In the genomic region with DNA sequence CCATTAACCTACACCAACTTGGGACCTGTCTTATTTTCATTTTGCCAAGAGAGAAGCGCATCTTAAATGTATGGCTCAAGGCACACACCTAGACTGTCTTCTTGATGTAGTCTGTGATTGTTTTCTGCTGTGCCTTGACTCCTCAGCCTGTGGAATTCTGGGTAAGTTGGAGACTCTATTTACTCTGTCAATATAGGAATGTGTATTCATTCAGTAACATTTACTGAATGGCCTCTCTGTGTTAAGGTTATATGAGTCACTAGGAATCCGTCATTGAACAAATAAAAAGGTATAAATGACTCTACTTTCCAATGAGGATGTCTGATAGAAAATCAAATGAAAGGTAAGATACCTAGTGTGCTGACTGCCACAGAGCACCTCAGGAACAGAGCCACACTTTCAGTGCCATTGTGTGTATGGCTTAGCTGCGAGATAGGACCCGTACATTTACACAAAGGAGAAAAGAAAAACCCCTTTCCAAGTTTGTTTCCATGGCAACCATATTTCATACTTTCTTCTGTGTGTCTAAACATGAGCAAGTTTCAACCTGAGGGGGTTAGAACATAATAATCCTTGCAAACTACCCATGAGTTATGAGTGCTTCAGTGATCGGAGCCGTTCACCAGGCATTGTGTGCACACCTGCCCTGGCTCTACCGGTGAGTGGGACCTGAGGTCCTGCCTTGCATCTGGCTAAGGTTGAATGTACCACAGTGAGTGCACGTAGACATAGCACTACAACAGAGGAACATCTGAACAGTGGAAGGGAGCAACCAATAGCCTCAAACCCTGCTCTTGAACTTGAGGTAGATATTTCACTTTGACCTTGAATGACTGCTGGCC, we compare ENCODE assay signal across 28 mouse cellular contexts. TPM values are rescaled to one million over a fixed set of nuclear protein-coding genes. Genes with fewer than 3 reads are reported as not detected.
DNase-seq lines count a peak whose midpoint lies in the region; ATAC-seq and TF ChIP-seq lines count a peak whose summit lies in the region.
"Had no signal": no experiment of that assay in that cellular context is flagged by ENCODE, and none has a peak within 500 bp of the region (broad histone marks: within the 10 kb centered on the region; RNA-seq: fewer than 3 reads in every experiment).

No protein-coding gene starts in this region.

- H3K4me3 ChIP-seq in hindbrain, postnatal 0 days (ENCODE audit: low read length): no peak overlapping the region
- no peak overlapping the region for H3K4me3 ChIP-seq in hindbrain, embryonic 11.5 days (ENCODE audit: low read depth, low read length)
- H3K4me3 ChIP-seq in midbrain, embryonic 15.5 days: no peak overlapping the region
- no peak overlapping the region for H3K4me3 ChIP-seq in midbrain, embryonic 10.5 days
- no peak overlapping the region for H3K4me3 ChIP-seq in stomach, postnatal 0 days (ENCODE audit: low read depth, low read length)
- H3K4me3 ChIP-seq: embryonic facial prominence, embryonic 12.5 days; erythroblast, embryonic 14.5 days; hindbrain, embryonic 15.5 days; liver, embryonic 15.5 days; myocyte; neural tube, embryonic 13.5 days had no signal

- H3K27me3 ChIP-seq in hindbrain, postnatal 0 days (ENCODE audit: insufficient read depth, low read length): no peaks in the 10 kb centered on the region
- H3K27me3 ChIP-seq in hindbrain, embryonic 11.5 days (ENCODE audit: control insufficient read depth, insufficient read depth, low read length): no peaks in the 10 kb centered on the region
- no peaks in the 10 kb centered on the region for H3K27me3 ChIP-seq in midbrain, embryonic 15.5 days (replicated peaks)
- H3K27me3 ChIP-seq in midbrain, embryonic 10.5 days (ENCODE audit: low read depth, poor library complexity, severe bottlenecking): no peaks in the 10 kb centered on the region
- no peaks in the 10 kb centered on the region for H3K27me3 ChIP-seq in stomach, postnatal 0 days (ENCODE audit: control insufficient read depth, insufficient read depth, low read length)
- H3K27me3 ChIP-seq: embryonic facial prominence, embryonic 12.5 days; hindbrain, embryonic 15.5 days; liver, embryonic 15.5 days; neural tube, embryonic 13.5 days had no signal

- H3K9ac ChIP-seq in hindbrain, postnatal 0 days (replicated peaks; ENCODE audit: low read length): no peak overlapping the region
- H3K9ac ChIP-seq in hindbrain, embryonic 11.5 days (ENCODE audit: low read depth, low read length): no peak overlapping the region
- H3K9ac ChIP-seq in midbrain, embryonic 15.5 days: no peak overlapping the region
- no peak overlapping the region for H3K9ac ChIP-seq in stomach, postnatal 0 days (ENCODE audit: low read length)
- H3K9ac ChIP-seq: embryonic facial prominence, embryonic 12.5 days; hindbrain, embryonic 15.5 days; liver, embryonic 15.5 days; neural tube, embryonic 13.5 days had no signal

- DNase-seq in hindbrain, postnatal 0 days (ENCODE audit: low spot score): peak; percentile 41
- no peak for DNase-seq in hindbrain, embryonic 11.5 days (ENCODE audit: low spot score)
- no peak for DNase-seq in midbrain, embryonic 10.5 days (ENCODE audit: low spot score)
- peak; percentile 18 for DNase-seq in large intestine, adult 2 months (ENCODE audit: low read depth, low spot score)
- peak; percentile 49 for DNase-seq in stomach, postnatal 0 days (ENCODE audit: low spot score)
- DNase-seq in cerebellum, adult 9-11 months: no peak
- DNase-seq: adrenal gland, adult 2 months; cerebellum, adult 11-12 months; cerebellum, postnatal 14 days; gastrocnemius, postnatal 36 days; heart, postnatal 4 days; kidney, adult 18-20 months; left cerebral cortex, postnatal 4 days; liver; retina, postnatal 1 day; right cerebral cortex, postnatal 25 days; spleen, adult 18-20 months; thymus, adult 18-20 months had no signal

- 84% methylated on average over 8 of the region's 8 CpGs for WGBS in hindbrain, postnatal 0 days
- WGBS in hindbrain, embryonic 11.5 days: 90% methylated on average over 8 of the region's 8 CpGs
- 79% methylated on average over 8 of the region's 8 CpGs for WGBS in midbrain, embryonic 15.5 days
- WGBS in midbrain, embryonic 10.5 days: 93% methylated on average over 8 of the region's 8 CpGs
- 39% methylated on average over 8 of the region's 8 CpGs for WGBS in large intestine, adult 2 months
- WGBS in stomach, postnatal 0 days: 56% methylated on average over 8 of the region's 8 CpGs

- no peak overlapping the region for H3K27ac ChIP-seq in hindbrain, postnatal 0 days
- H3K27ac ChIP-seq in hindbrain, embryonic 11.5 days (ENCODE audit: low read depth, low read length): no peak overlapping the region
- H3K27ac ChIP-seq in midbrain, embryonic 15.5 days: no peak overlapping the region
- H3K27ac ChIP-seq in midbrain, embryonic 10.5 days (replicated peaks): no peak overlapping the region
- peak overlapping the region; percentile 88 for H3K27ac ChIP-seq in stomach, postnatal 0 days (replicated peaks)
- H3K27ac ChIP-seq: embryonic facial prominence, embryonic 12.5 days; hindbrain, embryonic 15.5 days; kidney, postnatal 0 days; liver, embryonic 15.5 days; macrophage; neural tube, embryonic 13.5 days had no signal

- no peak for ATAC-seq in hindbrain, postnatal 0 days
- no peak for ATAC-seq in hindbrain, embryonic 11.5 days (ENCODE audit: low FRiP score)
- ATAC-seq in midbrain, embryonic 15.5 days (replicated peaks): 0 out of 2 replicates have a peak, but pooled peaks have one; percentile 45
- ATAC-seq in stomach, postnatal 0 days (ENCODE audit: low FRiP score, low TSS enrichment): peak; percentile 93

- no peaks in the 10 kb centered on the region for H3K9me3 ChIP-seq in hindbrain, postnatal 0 days (ENCODE audit: low read length)
- no peaks in the 10 kb centered on the region for H3K9me3 ChIP-seq in hindbrain, embryonic 11.5 days (ENCODE audit: control insufficient read depth, low read length)
- H3K9me3 ChIP-seq in midbrain, embryonic 15.5 days: no peaks in the 10 kb centered on the region
- no peaks in the 10 kb centered on the region for H3K9me3 ChIP-seq in midbrain, embryonic 10.5 days (replicated peaks)
- H3K9me3 ChIP-seq in stomach, postnatal 0 days (ENCODE audit: control insufficient read depth, low read length): no peaks in the 10 kb centered on the region
- H3K9me3 ChIP-seq: embryonic facial prominence, embryonic 12.5 days; hindbrain, embryonic 15.5 days; liver, embryonic 15.5 days; neural tube, embryonic 13.5 days had no signal

- no peaks in the 10 kb centered on the region for H3K4me1 ChIP-seq in hindbrain, postnatal 0 days (ENCODE audit: insufficient read depth, low read length)
- no peaks in the 10 kb centered on the region for H3K4me1 ChIP-seq in hindbrain, embryonic 11.5 days (replicated peaks; ENCODE audit: control insufficient read depth, insufficient read depth, low read length)
- H3K4me1 ChIP-seq in midbrain, embryonic 15.5 days: no peaks in the 10 kb centered on the region
- no peaks in the 10 kb centered on the region for H3K4me1 ChIP-seq in midbrain, embryonic 10.5 days
- no peaks in the 10 kb centered on the region for H3K4me1 ChIP-seq in stomach, postnatal 0 days (replicated peaks; ENCODE audit: control insufficient read depth, insufficient read depth)
- H3K4me1 ChIP-seq: embryonic facial prominence, embryonic 12.5 days; liver, embryonic 15.5 days had no signal

- TF ChIP-seq EP300 in stomach, postnatal 0 days (optimal IDR thresholded peaks at IDR 0.05): peak; percentile 35

- H3K36me3 ChIP-seq in hindbrain, postnatal 0 days (ENCODE audit: insufficient read depth, low read length): no peaks in the 10 kb centered on the region
- no peaks in the 10 kb centered on the region for H3K36me3 ChIP-seq in hindbrain, embryonic 11.5 days (ENCODE audit: control insufficient read depth, insufficient read depth, low read length)
- no peaks in the 10 kb centered on the region for H3K36me3 ChIP-seq in midbrain, embryonic 15.5 days (replicated peaks)
- no peaks in the 10 kb centered on the region for H3K36me3 ChIP-seq in midbrain, embryonic 10.5 days
- no peaks in the 10 kb centered on the region for H3K36me3 ChIP-seq in stomach, postnatal 0 days (ENCODE audit: control insufficient read depth, insufficient read depth, low read length)
- H3K36me3 ChIP-seq: embryonic facial prominence, embryonic 12.5 days; hindbrain, embryonic 15.5 days; liver, embryonic 15.5 days; neural tube, embryonic 13.5 days had no signal

- H3K4me2 ChIP-seq in hindbrain, postnatal 0 days (ENCODE audit: low read depth, low read length): no peak overlapping the region
- no peak overlapping the region for H3K4me2 ChIP-seq in hindbrain, embryonic 11.5 days (replicated peaks; ENCODE audit: low read depth, low read length)
- H3K4me2 ChIP-seq in midbrain, embryonic 15.5 days: no peak overlapping the region
- H3K4me2 ChIP-seq in stomach, postnatal 0 days (replicated peaks; ENCODE audit: low read depth): no peak overlapping the region
- H3K4me2 ChIP-seq: embryonic facial prominence, embryonic 12.5 days; hindbrain, embryonic 15.5 days; liver, embryonic 15.5 days; neural tube, embryonic 13.5 days had no signal

- no peak for TF ChIP-seq CTCF in hindbrain, postnatal 0 days (IDR thresholded peaks at IDR 0.05; ENCODE audit: low read depth)
- TF ChIP-seq CTCF in stomach, postnatal 0 days (IDR thresholded peaks at IDR 0.05; ENCODE audit: low read depth): no peak

RNA-seq across cellular contexts. Expression of a gene that starts 35.2 kb away (rescaled TPM):
- total RNA-seq in hindbrain, postnatal 0 days (2014; rRNA removed): 42.6 and 43.8 TPM in 2 replicates
- 50.3 TPM in 2 replicates for polyA plus RNA-seq in hindbrain, postnatal 0 days (2015; fragmentation: Nextera tagmentation; extraction: Ambion mirVana)
- polyA plus RNA-seq in hindbrain, embryonic 11.5 days (2014; fragmentation: Nextera tagmentation; extraction: Ambion mirVana): 47.7 and 72.3 TPM in 2 replicates
- 38.4 and 47.2 TPM in 2 replicates for polyA plus RNA-seq in midbrain, embryonic 15.5 days (2015; fragmentation: Nextera tagmentation; extraction: Ambion mirVana)
- polyA plus RNA-seq in midbrain, embryonic 10.5 days (2016; fragmentation: Nextera tagmentation; extraction: Ambion mirVana): 73.1 and 75.6 TPM in 2 replicates
- polyA plus RNA-seq in large intestine, adult 2 months (2012; rRNA removed): 2.2 and 4.6 TPM in 2 replicates
- polyA plus RNA-seq in stomach, postnatal 0 days (2015; fragmentation: Nextera tagmentation; extraction: Ambion mirVana): 3.1 and 4.0 TPM in 2 replicates
- total RNA-seq: MEL had no signal
- polyA plus RNA-seq: erythroblast, embryonic 14.5 days; macrophage had no signal

Comparison
In these comparisons a context has a peak if more than half of its experiments do, and no peak if none do; other contexts are left out.
1. DNase-seq: peak in hindbrain, postnatal 0 days (single experiment), large intestine, adult 2 months (single experiment) and stomach, postnatal 0 days (single experiment); none in hindbrain, embryonic 11.5 days (single experiment), midbrain, embryonic 10.5 days (single experiment) and cerebellum, adult 9-11 months (single experiment).
2. ATAC-seq: peak in midbrain, embryonic 15.5 days (single experiment) and stomach, postnatal 0 days (single experiment); none in hindbrain, postnatal 0 days (single experiment) and hindbrain, embryonic 11.5 days (single experiment).